Mouse (Mus musculus): ENCODE data around the gene Ampd3. TPM values are rescaled to one million over a fixed set of nuclear protein-coding genes. Genes with fewer than 3 reads are reported as not detected.

The Ampd3 gene
- polyA plus RNA-seq, 1 experiment from 2014 or later = 1.4 TPM

Small RNAs within 50 kb of the gene (microRNA-seq; reads per million reads assigned to microRNA genes)
- gene Gm47282 = not detected

Other genes starting within 250 kb of the Ampd3 start
- gene Sbf2, start 153.3 kb upstream of the Ampd3 start, polyA plus RNA-seq (2016; fragmentation: Nextera tagmentation; extraction: Ambion mirVana) = 34.2 and 35.1 TPM in 2 replicates
- gene Adm, start 140.5 kb upstream of the Ampd3 start, polyA plus RNA-seq (2016; fragmentation: Nextera tagmentation; extraction: Ambion mirVana) = 1.2 and 2.1 TPM in 2 replicates
- gene Rnf141, start 76.3 kb downstream of the Ampd3 start, polyA plus RNA-seq (2016; fragmentation: Nextera tagmentation; extraction: Ambion mirVana) = 17.6 and 20.5 TPM in 2 replicates
- 0.14 and 1.1 TPM in 2 replicates for gene Lyve1, start 95.0 kb downstream of the Ampd3 start, polyA plus RNA-seq (2016; fragmentation: Nextera tagmentation; extraction: Ambion mirVana)
- gene Mrvi1, start 214.3 kb downstream of the Ampd3 start, polyA plus RNA-seq (2016; fragmentation: Nextera tagmentation; extraction: Ambion mirVana) = 0.61 and 0.86 TPM in 2 replicates